Mouse (Mus musculus) forebrain, embryonic 13.5 days (tissue): Measurements from ENCODE around the gene Ntng1. TPM values are rescaled to one million over a fixed set of nuclear protein-coding genes. Genes with fewer than 3 reads are reported as not detected.

Source experiments
- ATAC-seq: fragments of 200-750 bp; cut with Nextera tagmentation; 2 replicates; pipeline ENCODE4 v1.8.0; 2017
- H3K27ac ChIP-seq: fragments of 300-500 bp; sonication (generic); 2 replicates; pipeline ENCODE4 v1.5.1; 2015; ENCODE audit warnings: inconsistent platforms, mild to moderate bottlenecking, moderate library complexity
- H3K27me3 ChIP-seq: fragments of 300-500 bp; sonication (generic); 2 replicates; pipeline ENCODE4 v1.6.1; 2015; ENCODE audit warnings: mild to moderate bottlenecking, inconsistent platforms
- H3K36me3 ChIP-seq: fragments of 300-500 bp; sonication (generic); 2 replicates; pipeline ENCODE4 v1.6.1; 2015; ENCODE audit warnings: mild to moderate bottlenecking, inconsistent platforms; ENCODE audit not compliant: poor library complexity, severe bottlenecking
- H3K4me1 ChIP-seq: fragments of 300-500 bp; sonication (generic); 2 replicates; pipeline ENCODE4 v1.6.1; 2015; ENCODE audit warnings: inconsistent platforms
- H3K4me2 ChIP-seq: fragments of 300-500 bp; sonication (generic); 2 replicates; pipeline ENCODE4 v1.6.1; 2015; ENCODE audit warnings: inconsistent platforms, mild to moderate bottlenecking, moderate library complexity
- H3K4me3 ChIP-seq: fragments of 300-500 bp; sonication (generic); 2 replicates; pipeline ENCODE4 v1.5.1; 2015; ENCODE audit warnings: mild to moderate bottlenecking, inconsistent platforms
- H3K9ac ChIP-seq: fragments of 300-500 bp; sonication (generic); 2 replicates; pipeline ENCODE4 v1.6.1; 2015; ENCODE audit warnings: mild to moderate bottlenecking, inconsistent platforms
- H3K9me3 ChIP-seq: fragments of 300-500 bp; sonication (generic); replicated peaks from 2 replicates; pipeline ENCODE4 v1.6.1; 2016; ENCODE audit warnings: inconsistent platforms
- WGBS: fragments of 180-500 bp; shearing (Covaris S2); methylation state at CpG from one replicate; pipeline ENCODE4 v1.1.7; 2015; 5-methylcytosine and 5-hydroxymethylcytosine counted together
- polyA plus RNA-seq: library from polyadenylated mRNA; unstranded; fragments of >200 nt; fragmentation: Nextera tagmentation; extraction: Ambion mirVana; gene quantifications from 2 replicates; pipeline ENCODE4 v1.2.1, GENCODE M21; 2015

The Ntng1 gene
- polyA plus RNA-seq, 1 experiment from 2014 or later = 12.6 TPM

DNA sequence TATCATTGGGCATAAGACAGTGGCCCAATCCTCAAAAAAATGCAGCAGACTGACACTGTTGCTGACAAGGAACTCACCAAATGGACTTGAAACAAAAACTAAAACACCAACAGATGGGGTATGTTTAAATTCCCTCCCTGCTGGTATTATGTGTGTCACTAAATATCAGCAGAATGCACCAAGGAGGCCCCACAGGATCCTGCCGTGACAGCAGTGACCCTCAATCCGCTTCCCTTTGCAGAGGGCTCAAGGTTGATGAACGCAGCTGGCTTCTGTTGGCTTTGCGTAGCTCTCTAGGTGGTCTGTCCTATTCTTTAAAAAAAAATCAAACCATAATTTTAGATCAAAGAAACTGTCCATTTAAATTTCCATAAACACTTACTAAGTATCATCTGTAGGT is 226.7 kb downstream of the Ntng1 start:
- Histone ChIP-seq H3K9ac (no peak overlapping the region), H3K4me3 (no peak overlapping the region), H3K27me3 (no peaks in the 10 kb centered on the region), H3K9me3 (no peaks in the 10 kb centered on the region), H3K4me2 (no peak overlapping the region), H3K36me3 (no peaks in the 10 kb centered on the region), H3K27ac (no peak overlapping the region), H3K4me1 (peaks cover 15% of the 10 kb centered on the region; the same call in 1 of the 2 replicates)
- 37% methylated on average over 4 of the region's 4 CpGs for WGBS
- ATAC-seq = peak; percentile 34; the same call in 1 of the 2 replicates

GRCm38 (mm10) chr3:109914226-109914625 is 229.6 kb downstream of the Ntng1 start:
- no peaks in the 10 kb centered on the region for H3K36me3 ChIP-seq
- H3K9me3 ChIP-seq = no peaks in the 10 kb centered on the region
- no peak overlapping the region for H3K4me3 ChIP-seq
- H3K27me3 ChIP-seq = no peaks in the 10 kb centered on the region
- ATAC-seq = no peak
- no peak overlapping the region for H3K27ac ChIP-seq
- no peak overlapping the region for H3K9ac ChIP-seq
- H3K4me1 ChIP-seq = peaks cover 15% of the 10 kb centered on the region; the same call in 1 of the 2 replicates
- WGBS = 86% methylated on average over 5 of the region's 5 CpGs
- H3K4me2 ChIP-seq = no peak overlapping the region

- H3K9me3 ChIP-seq = no peaks in the 10 kb centered on the region
- no peaks in the 10 kb centered on the region for H3K4me1 ChIP-seq
- no peak for ATAC-seq
- no peak overlapping the region for H3K27ac ChIP-seq
- H3K27me3 ChIP-seq = no peaks in the 10 kb centered on the region
- no peak overlapping the region for H3K4me2 ChIP-seq
- H3K4me3 ChIP-seq = no peak overlapping the region
- no peak overlapping the region for H3K9ac ChIP-seq
- 57% methylated on average over 1 of the region's 1 CpGs for WGBS
- no peaks in the 10 kb centered on the region for H3K36me3 ChIP-seq
These were observed 253.2 kb downstream of the Ntng1 start for GRCm38 (mm10) chr3:109890600-109890999.

DNA sequence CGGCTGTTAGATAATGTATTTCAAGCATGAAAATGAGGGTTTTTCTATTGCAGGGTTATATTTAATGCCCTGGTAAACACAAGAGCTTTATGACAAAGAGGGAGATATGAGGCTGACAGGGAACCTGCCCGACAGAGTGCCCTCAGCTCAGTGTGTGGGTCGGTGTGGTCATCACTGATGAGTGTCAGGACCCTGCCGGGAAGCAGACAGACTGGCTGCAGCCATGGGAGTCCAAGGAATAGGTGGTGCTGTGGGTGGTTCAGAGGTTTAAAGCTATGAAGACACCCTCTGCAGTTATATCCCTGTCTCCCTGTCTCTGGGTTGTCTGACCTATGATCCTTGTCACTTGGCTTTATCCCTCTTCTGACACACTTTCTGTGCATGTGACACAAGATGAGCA is 258.1 kb downstream of the Ntng1 start:
- no peaks in the 10 kb centered on the region for H3K4me1 ChIP-seq
- H3K4me2 ChIP-seq = no peak overlapping the region
- H3K9ac ChIP-seq = no peak overlapping the region
- no peak for ATAC-seq
- H3K4me3 ChIP-seq = no peak overlapping the region
- H3K27me3 ChIP-seq = no peaks in the 10 kb centered on the region
- WGBS = 75% methylated on average over 4 of the region's 4 CpGs
- no peak overlapping the region for H3K27ac ChIP-seq
- H3K9me3 ChIP-seq = no peaks in the 10 kb centered on the region
- H3K36me3 ChIP-seq = no peaks in the 10 kb centered on the region

DNA sequence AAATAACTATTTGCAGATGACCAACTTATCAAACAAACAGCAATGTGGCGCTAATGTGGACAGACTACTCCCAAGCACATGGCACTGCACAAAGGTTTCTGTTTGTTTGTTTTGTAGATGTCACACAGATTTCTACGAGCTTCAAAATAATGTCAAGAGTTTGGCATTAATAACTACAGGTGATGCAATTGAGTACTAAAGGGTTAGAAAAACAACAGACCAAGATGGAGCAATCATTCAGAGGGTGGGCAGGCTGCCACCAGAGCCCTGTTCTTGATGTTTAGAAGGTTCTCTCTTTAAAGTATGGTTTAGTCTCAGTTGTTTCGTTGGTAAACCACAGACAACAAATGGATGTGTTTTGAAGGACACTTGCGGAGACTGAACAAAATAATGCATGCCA is 264.8 kb downstream of the Ntng1 start:
- ATAC-seq = no peak

GRCm38 (mm10) chr3:109871986-109872385 is 271.8 kb downstream of the Ntng1 start:
- WGBS = 93% methylated on average over 17 of the region's 17 CpGs
- H3K36me3 ChIP-seq = no peaks in the 10 kb centered on the region
- no peaks in the 10 kb centered on the region for H3K4me1 ChIP-seq
- H3K4me2 ChIP-seq = no peak overlapping the region
- no peaks in the 10 kb centered on the region for H3K9me3 ChIP-seq
- H3K9ac ChIP-seq = no peak overlapping the region
- H3K4me3 ChIP-seq = no peak overlapping the region
- H3K27me3 ChIP-seq = no peaks in the 10 kb centered on the region
- ATAC-seq = no peak
- no peak overlapping the region for H3K27ac ChIP-seq

More for the DNA sequence above, 264.8 kb downstream of the Ntng1 start:
- no peak overlapping the region for H3K4me2 ChIP-seq
- no peak overlapping the region for H3K4me3 ChIP-seq
- 82% methylated on average over 4 of the region's 4 CpGs for WGBS
- H3K9me3 ChIP-seq = no peaks in the 10 kb centered on the region
- H3K27ac ChIP-seq = no peak overlapping the region
- no peaks in the 10 kb centered on the region for H3K36me3 ChIP-seq
- no peaks in the 10 kb centered on the region for H3K27me3 ChIP-seq
- no peak overlapping the region for H3K9ac ChIP-seq
- no peaks in the 10 kb centered on the region for H3K4me1 ChIP-seq

- ATAC-seq = no peak
- 86% methylated on average over 1 of the region's 1 CpGs for WGBS
- Histone ChIP-seq H3K4me3 (no peak overlapping the region), H3K9me3 (no peaks in the 10 kb centered on the region), H3K9ac (no peak overlapping the region), H3K27me3 (no peaks in the 10 kb centered on the region), H3K27ac (no peak overlapping the region), H3K36me3 (no peaks in the 10 kb centered on the region), H3K4me1 (no peaks in the 10 kb centered on the region), H3K4me2 (no peak overlapping the region)
These were observed 285.5 kb downstream of the Ntng1 start for GRCm38 (mm10) chr3:109858276-109858675.

GRCm38 (mm10) chr3:109854449-109855155 is 289.2 kb downstream of the Ntng1 start:
- WGBS = 93% methylated on average over 9 of the region's 9 CpGs
- Histone ChIP-seq H3K9ac (no peak overlapping the region), H3K27ac (no peak overlapping the region), H3K27me3 (no peaks in the 10 kb centered on the region), H3K4me2 (no peak overlapping the region), H3K36me3 (no peaks in the 10 kb centered on the region), H3K4me1 (no peaks in the 10 kb centered on the region), H3K4me3 (no peak overlapping the region), H3K9me3 (no peaks in the 10 kb centered on the region)
- no peak for ATAC-seq

DNA sequence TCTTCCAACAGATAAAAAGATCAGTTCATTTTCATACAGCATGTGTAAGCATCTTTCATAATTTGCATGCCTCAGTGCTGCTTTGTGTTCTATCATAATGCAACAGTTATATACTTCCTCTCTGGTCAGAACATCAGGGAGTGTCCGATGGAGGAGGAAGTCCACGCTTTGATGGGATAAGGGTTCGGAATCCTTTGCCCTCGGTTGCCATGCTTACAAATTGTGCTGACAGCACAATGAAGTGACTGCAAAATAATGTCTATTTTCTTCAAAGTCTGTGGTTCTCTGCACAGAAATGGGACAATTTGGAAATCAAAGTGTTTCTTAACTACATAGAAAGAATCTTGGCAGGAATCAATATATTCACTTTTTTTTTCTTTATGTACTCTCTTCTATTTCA is 297.2 kb downstream of the Ntng1 start:
- H3K9me3 ChIP-seq = no peaks in the 10 kb centered on the region
- no peak overlapping the region for H3K27ac ChIP-seq
- no peaks in the 10 kb centered on the region for H3K4me1 ChIP-seq
- no peak overlapping the region for H3K9ac ChIP-seq
- H3K27me3 ChIP-seq = no peaks in the 10 kb centered on the region
- ATAC-seq = no peak
- 84% methylated on average over 4 of the region's 4 CpGs for WGBS
- no peak overlapping the region for H3K4me3 ChIP-seq
- no peaks in the 10 kb centered on the region for H3K36me3 ChIP-seq
- H3K4me2 ChIP-seq = no peak overlapping the region

DNA sequence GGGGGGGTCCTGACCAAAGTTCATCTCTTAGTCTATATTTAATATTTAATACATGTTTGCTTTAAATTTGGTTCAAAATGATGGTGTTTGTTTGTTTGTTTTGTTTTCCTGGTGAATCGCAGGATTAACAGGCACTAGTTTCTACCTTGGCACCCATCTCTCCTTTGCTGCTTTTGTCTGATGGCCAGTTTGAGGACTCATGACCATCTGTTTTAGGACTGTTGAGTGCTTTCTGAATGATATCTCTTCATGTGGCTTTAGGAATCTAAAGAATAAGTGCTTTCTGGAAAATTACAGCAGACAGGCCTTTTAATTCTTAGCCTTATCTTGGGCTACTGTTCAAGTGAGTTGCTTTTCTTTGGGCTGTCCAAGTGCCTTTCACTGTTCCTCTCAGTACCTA is 318.0 kb downstream of the Ntng1 start:
- no peak overlapping the region for H3K9ac ChIP-seq
- H3K27ac ChIP-seq = no peak overlapping the region
- no peak for ATAC-seq
- 0 out of 2 replicates have a peak, but pooled peaks cover 4% of the 10 kb centered on the region for H3K9me3 ChIP-seq
- no peaks in the 10 kb centered on the region for H3K4me1 ChIP-seq
- H3K4me3 ChIP-seq = no peak overlapping the region
- no peak overlapping the region for H3K4me2 ChIP-seq
- no peaks in the 10 kb centered on the region for H3K36me3 ChIP-seq
- no peaks in the 10 kb centered on the region for H3K27me3 ChIP-seq
- WGBS = 89% methylated on average over 1 of the region's 1 CpGs

DNA sequence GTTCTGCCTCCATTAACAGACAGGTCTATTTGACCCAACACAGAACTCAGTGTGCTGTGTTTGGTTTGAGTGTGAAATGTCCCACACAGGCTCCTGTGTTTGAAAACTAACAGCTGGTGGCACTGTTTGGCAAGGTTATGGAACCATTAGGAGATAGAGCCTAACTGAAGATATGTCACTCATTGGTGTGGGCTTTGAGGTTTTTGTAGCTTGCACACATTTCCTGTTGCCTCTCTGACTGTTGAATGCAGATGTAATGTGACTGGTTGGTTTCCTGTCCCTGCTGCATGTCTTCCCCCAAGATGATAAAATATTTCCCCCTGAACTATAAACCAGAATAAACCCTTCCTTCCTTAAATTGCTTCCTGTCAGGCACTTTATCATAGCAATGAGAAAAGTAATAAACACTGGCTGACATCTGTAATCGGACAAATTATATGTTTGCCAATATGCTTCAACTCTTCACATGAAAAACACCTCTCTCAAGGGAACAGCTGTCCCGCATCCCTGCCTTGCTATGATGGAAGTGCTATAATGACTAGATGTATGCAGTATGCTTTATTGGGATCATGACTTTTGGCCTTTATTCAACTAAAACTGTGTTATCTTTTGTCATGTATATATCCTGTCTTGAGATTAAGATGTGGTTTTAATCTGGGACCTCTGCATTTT is 320.9 kb downstream of the Ntng1 start:
- Histone ChIP-seq H3K36me3 (no peaks in the 10 kb centered on the region), H3K9ac (no peak overlapping the region), H3K4me3 (no peak overlapping the region), H3K9me3 (0 out of 2 replicates have a peak, but pooled peaks cover 4% of the 10 kb centered on the region), H3K4me1 (no peaks in the 10 kb centered on the region), H3K27ac (no peak overlapping the region), H3K4me2 (no peak overlapping the region), H3K27me3 (no peaks in the 10 kb centered on the region)
- WGBS = 87% methylated on average over 2 of the region's 2 CpGs
- ATAC-seq = no peak

DNA sequence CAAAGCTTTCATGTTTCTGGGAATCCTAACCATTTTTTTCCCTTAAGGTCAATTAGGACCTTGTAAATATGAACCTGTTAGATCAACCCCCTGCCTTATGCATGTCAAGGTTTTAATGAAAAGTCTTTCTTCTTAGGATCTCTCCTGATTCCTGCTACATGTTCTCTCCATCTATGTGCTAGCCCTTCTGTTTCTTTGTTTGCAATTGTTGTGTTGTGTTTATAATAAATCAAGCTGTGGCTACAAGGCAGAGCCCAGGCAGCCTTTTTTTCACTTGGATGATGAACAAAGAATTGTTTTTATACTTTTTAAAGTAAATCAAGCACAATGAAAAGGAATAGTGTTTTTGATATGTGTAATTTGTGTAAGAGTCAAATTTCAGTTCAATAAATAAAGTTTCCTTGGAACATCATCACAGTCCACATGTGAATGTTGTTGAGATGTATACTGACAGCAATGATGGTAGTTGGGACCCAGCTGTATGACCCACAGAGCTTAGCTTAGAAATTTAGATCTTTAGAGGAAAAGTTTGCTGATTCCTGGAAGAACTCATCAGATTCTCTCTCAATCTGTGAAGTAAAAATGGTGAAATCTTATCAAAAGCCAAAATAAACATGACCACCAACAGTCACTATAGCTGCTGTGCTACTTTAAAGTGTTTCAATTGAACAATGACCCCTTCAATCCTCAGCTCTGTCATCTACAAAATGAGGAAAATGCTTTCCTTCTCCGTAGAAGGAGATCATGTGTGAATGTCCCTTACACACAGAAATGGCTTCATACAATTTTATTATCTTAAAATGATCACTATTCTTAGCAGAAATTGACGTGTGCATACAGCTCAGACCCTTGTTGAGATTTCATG is 324.8 kb downstream of the Ntng1 start:
- no peaks in the 10 kb centered on the region for H3K27me3 ChIP-seq
- no peaks in the 10 kb centered on the region for H3K36me3 ChIP-seq
- no peaks in the 10 kb centered on the region for H3K4me1 ChIP-seq
- 0 out of 2 replicates have a peak, but pooled peaks cover 4% of the 10 kb centered on the region for H3K9me3 ChIP-seq
- ATAC-seq = no peak
- H3K9ac ChIP-seq = no peak overlapping the region
- 76% methylated on average over 2 of the region's 2 CpGs for WGBS
- H3K4me2 ChIP-seq = no peak overlapping the region
- no peak overlapping the region for H3K27ac ChIP-seq
- H3K4me3 ChIP-seq = no peak overlapping the region
